Mouse (Mus musculus): ENCODE measurements around the gene Ep300.
"Not testable (repeated sequence)": the region's sequence is repeated elsewhere in the genome, so short reads cannot be mapped to it uniquely, and the experiment has no call there.

Ep300 gene

DNA sequence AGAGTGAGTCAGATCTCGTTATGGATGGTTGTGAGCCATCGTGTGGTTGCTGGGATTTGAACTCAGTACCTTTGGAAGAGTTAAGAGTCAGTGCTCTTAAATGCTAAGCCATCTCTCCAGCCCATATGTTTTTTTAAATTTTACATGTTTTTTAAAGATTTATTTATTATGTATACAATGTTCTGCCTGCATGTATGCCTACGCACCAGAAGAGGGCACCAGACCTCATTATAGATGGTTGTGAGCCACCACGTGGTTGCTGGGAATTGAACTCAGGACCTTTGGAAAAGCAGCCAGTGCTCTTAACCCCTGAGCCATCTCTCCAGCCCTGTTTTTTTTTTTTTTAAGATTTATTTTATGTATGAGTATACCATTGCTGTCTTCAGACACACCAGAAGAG lies 116.2 kb downstream of the Ep300 start:
- not testable (repeated sequence) for DNase-seq (ENCODE audit: low spot score)
